Mouse (Mus musculus) spleen, adult 2 months (tissue): ENCODE measurements around the gene Nme4. TPM values are rescaled to one million over a fixed set of nuclear protein-coding genes. Genes with fewer than 3 reads are reported as not detected.

ENCODE experiments used
- DNase-seq, 2 experiments: peaks; one replicate each; pipeline versions ENCODE4 v3.0.0 to v3.0.0-alpha.2; 2012 to 2021; ENCODE audit warnings: low spot score in 2 of 2, low read depth in 1 of 2
- H3K27ac ChIP-seq: fragments of 200-500 bp; 2 replicates; pipeline ENCODE4 v1.5.1; 2012; ENCODE audit warnings: low read length, inconsistent platforms; ENCODE audit not compliant: insufficient read depth
- H3K27me3 ChIP-seq: fragments of 200-500 bp; 2 replicates; pipeline ENCODE4 v1.6.1; 2012; ENCODE audit warnings: mild to moderate bottlenecking, moderate library complexity, low read length, inconsistent platforms; ENCODE audit not compliant: control insufficient read depth, insufficient read depth
- H3K36me3 ChIP-seq: fragments of 200-500 bp; 2 replicates; pipeline ENCODE4 v1.6.1; 2012; ENCODE audit warnings: mild to moderate bottlenecking, low read length, inconsistent platforms; ENCODE audit not compliant: control insufficient read depth, insufficient read depth
- H3K4me1 ChIP-seq: fragments of 200-500 bp; 2 replicates; pipeline ENCODE4 v1.6.1; 2011; ENCODE audit warnings: inconsistent platforms; ENCODE audit not compliant: control insufficient read depth, insufficient read depth, insufficient read length
- H3K4me3 ChIP-seq: fragments of 200-500 bp; 2 replicates; pipeline ENCODE4 v1.5.1; 2011; ENCODE audit warnings: mild to moderate bottlenecking, inconsistent platforms; ENCODE audit not compliant: insufficient read depth, insufficient read length; ENCODE audit errors: extremely low read depth
- CTCF ChIP-seq: fragments of 200-500 bp; IDR thresholded peaks from 2 replicates; pipeline ENCODE4 v1.5.1; 2011; ENCODE audit warnings: mild to moderate bottlenecking, inconsistent platforms; ENCODE audit not compliant: insufficient read depth, insufficient read length, insufficient replicate concordance; ENCODE audit errors: extremely low read depth
- POLR2A ChIP-seq: fragments of 200-500 bp; IDR thresholded peaks from 2 replicates; pipeline ENCODE4 v1.6.1; 2011; ENCODE audit warnings: low read depth, low read length, inconsistent platforms
- WGBS: fragments of 180-500 bp; shearing (Covaris S2); methylation state at CpG from one replicate; pipeline ENCODE4 v1.1.7; 2018; 5-methylcytosine and 5-hydroxymethylcytosine counted together
- polyA plus RNA-seq: library from polyadenylated mRNA; depleted of rRNA; stranded (reverse); fragments of >200 nt; gene quantifications from 2 replicates; pipeline ENCODE4 v1.2.3, GENCODE M21; 2012; rRNA removed

The Nme4 gene
- polyA plus RNA-seq, 1 experiment, result 13.7 TPM

DNA sequence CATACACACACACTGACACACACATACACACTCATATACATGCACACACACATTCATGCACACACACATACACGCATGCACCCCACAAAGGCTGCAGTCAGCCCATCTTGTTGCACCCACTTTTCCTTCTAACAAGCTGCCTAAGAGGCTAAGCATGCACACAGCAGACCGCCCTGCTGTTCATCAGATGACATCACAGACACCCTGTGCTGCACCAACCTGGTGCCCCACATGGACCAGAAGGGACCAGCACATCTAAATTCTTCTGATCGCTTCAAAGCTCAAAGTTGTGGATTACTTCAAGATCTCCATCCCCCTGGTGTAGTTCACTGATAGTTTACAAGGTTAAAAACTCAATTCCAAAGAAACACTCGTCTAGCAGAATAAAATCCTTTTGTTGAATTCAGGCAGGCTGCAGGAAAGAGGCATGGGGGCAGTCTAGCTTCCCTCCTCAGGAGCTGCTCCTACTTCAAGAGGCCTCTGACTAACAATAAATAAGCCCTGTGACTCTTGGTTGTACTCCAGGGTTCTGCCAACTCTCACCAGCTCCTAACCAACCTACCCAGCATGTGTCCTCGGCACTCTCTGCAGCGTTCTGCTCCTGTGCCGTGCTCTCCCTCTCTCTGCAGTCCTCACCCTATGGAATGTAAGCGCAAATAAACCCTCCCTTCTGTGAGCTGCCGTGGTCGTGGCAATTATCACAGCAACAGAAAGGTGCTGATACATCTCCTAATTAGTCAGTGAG lies 49.0 kb downstream of the Nme4 start:
- TF ChIP-seq POLR2A (no peak), CTCF (no peak)
- 85% methylated on average over 10 of the region's 10 CpGs for WGBS
- no peak overlapping the region for H3K4me3 ChIP-seq
- no peak for DNase-seq
- H3K27me3 ChIP-seq, result no peaks in the 10 kb centered on the region
- no peaks in the 10 kb centered on the region for H3K36me3 ChIP-seq
- no peaks in the 10 kb centered on the region for H3K4me1 ChIP-seq
- no peak overlapping the region for H3K27ac ChIP-seq

DNA sequence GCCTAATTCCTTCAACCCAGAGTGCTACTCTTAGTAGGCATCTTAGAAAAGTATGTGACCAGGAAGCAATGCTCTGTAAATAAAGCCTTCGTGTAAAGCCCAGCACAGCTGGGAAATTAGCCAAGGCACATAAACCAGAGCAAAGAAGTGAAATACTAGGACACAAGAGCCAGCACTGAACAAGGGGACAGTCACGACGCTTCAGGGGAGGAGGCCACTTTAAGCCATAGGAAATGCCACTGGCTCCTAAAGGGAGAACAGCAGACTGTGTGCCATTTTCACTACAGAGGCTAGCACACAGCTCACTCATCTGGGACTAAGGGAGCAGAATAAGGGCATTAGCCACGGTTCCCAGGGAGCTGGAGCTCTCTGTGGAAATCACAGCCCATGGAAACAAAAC lies 50.1 kb downstream of the Nme4 start:
- no peaks in the 10 kb centered on the region for H3K36me3 ChIP-seq
- 82% methylated on average over 4 of the region's 4 CpGs for WGBS
- TF ChIP-seq CTCF (no peak), POLR2A (no peak)
- no peak overlapping the region for H3K4me3 ChIP-seq
- H3K27me3 ChIP-seq, result no peaks in the 10 kb centered on the region
- no peaks in the 10 kb centered on the region for H3K4me1 ChIP-seq
- DNase-seq, result no peak
- H3K27ac ChIP-seq, result no peak overlapping the region

DNA sequence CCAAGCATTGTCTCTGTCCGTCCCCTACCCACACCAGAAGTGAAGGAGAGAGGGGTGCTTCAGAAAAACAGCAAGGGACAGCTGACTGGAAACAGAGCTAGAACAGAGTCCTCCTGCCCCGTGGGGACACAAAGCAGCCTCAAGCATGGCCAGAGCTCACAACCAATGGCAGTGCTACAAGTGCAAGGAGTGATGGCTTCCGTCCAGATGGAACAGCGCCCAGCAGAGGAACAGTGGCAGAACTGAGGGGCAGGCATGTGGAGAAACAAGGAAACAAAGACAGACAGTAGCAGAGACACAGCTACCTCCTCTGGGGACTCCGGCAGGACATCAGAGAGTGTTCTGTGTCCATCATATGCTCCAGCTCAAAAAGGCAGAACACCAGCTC lies 52.2 kb downstream of the Nme4 start:
- WGBS, result 77% methylated on average over 5 of the region's 5 CpGs
- Histone ChIP-seq H3K36me3 (no peaks in the 10 kb centered on the region), H3K27ac (no peak overlapping the region), H3K27me3 (no peaks in the 10 kb centered on the region), H3K4me1 (no peaks in the 10 kb centered on the region), H3K4me3 (no peak overlapping the region)
- no peak for DNase-seq
- TF ChIP-seq POLR2A, result no peak
- TF ChIP-seq CTCF, result no peak

DNA sequence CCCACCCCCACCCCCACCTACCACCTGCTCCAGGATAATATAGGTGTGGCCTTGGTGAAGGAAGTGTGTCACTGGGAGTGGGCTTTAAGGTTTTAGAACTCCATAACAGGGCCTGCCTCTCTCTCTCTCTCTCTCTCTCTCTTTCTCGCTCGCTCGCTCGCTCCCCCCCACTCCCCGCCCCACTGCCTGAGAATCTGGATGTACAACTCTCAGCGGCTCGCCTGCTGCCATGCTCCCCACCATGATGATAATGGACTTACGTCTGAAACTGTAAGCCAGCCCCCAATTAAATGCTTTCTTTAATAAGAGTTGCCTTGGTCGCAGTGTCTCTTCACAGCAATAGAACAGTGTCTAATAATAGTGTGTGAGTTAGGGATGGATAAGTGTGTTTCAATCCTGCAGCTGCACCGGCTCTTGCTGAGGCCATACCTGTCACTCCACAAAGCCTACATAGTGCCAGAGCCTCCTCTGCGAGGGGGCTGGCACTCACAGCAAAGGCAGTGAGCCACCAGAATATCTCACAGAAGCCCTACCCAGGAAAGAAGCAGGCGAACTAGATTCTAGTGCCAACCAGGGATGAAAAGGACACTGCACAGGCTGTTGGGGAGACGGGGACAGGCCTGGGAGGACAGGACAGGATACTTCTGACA lies 52.7 kb downstream of the Nme4 start:
- Histone ChIP-seq H3K27me3 (no peaks in the 10 kb centered on the region), H3K27ac (no peak overlapping the region), H3K36me3 (no peaks in the 10 kb centered on the region), H3K4me3 (no peak overlapping the region), H3K4me1 (no peaks in the 10 kb centered on the region)
- WGBS, result 86% methylated on average over 12 of the region's 13 CpGs
- TF ChIP-seq POLR2A (no peak), CTCF (no peak)
- DNase-seq, result no peak

Other genes with a start within 250 kb of the Nme4 start
- 34.5 and 45.0 TPM in 2 replicates for gene Wdr90, start 234.1 kb downstream of the Nme4 start, polyA plus RNA-seq
- gene Mcrip2, start 226.8 kb downstream of the Nme4 start, polyA plus RNA-seq, result 17.3 and 21.7 TPM in 2 replicates
- 53.6 and 81.2 TPM in 2 replicates for gene Mettl26, start 220.5 kb downstream of the Nme4 start, polyA plus RNA-seq
- gene Wfikkn1, start 214.7 kb downstream of the Nme4 start, polyA plus RNA-seq, result 0.74 and 0.99 TPM in 2 replicates
- gene Rab40c, start 175.9 kb downstream of the Nme4 start, polyA plus RNA-seq, result 26.8 and 31.6 TPM in 2 replicates
- gene Pigq, start 150.7 kb downstream of the Nme4 start, polyA plus RNA-seq, result 203 and 239 TPM in 2 replicates
- gene Nhlrc4, start 150.6 kb downstream of the Nme4 start, polyA plus RNA-seq, result 4.3 and 4.7 TPM in 2 replicates
- not detected in 2 replicates for gene A930017K11Rik, start 143.0 kb downstream of the Nme4 start, polyA plus RNA-seq
- gene Capn15, start 109.8 kb downstream of the Nme4 start, polyA plus RNA-seq, result 35.0 and 45.9 TPM in 2 replicates
- 13.3 and 13.6 TPM in 2 replicates for gene Rab11fip3, start 26.0 kb downstream of the Nme4 start, polyA plus RNA-seq
- gene Decr2, start 5.3 kb downstream of the Nme4 start, polyA plus RNA-seq, result 5.7 and 5.8 TPM in 2 replicates
- gene Tmem8, start 17.7 kb upstream of the Nme4 start, polyA plus RNA-seq, result 44.9 and 58.3 TPM in 2 replicates
- 39.5 and 49.5 TPM in 2 replicates for gene Mrpl28, start 27.9 kb upstream of the Nme4 start, polyA plus RNA-seq
- 18.6 and 18.9 TPM in 2 replicates for gene Axin1, start 43.1 kb upstream of the Nme4 start, polyA plus RNA-seq
- gene Pdia2, start 103.5 kb upstream of the Nme4 start, polyA plus RNA-seq, result 47.8 and 49.0 TPM in 2 replicates
- 11.5 and 16.1 TPM in 2 replicates for gene Rgs11, start 107.3 kb upstream of the Nme4 start, polyA plus RNA-seq
- gene Arhgdig, start 112.2 kb upstream of the Nme4 start, polyA plus RNA-seq, result 7.7 and 15.8 TPM in 2 replicates
- 22.9 and 26.4 TPM in 2 replicates for gene Fam234a, start 148.6 kb upstream of the Nme4 start, polyA plus RNA-seq
- 13.8 and 14.5 TPM in 2 replicates for gene Luc7l, start 157.3 kb upstream of the Nme4 start, polyA plus RNA-seq